Mouse (Mus musculus): ENCODE results near the gene Mfap3.

Mfap3 gene

GRCm38 (mm10) chr11:57518091-57518750 lies at the start of gene Mfap3, which contains the start of gene Fam114a2:
Gene Mfap3, plus strand, starts transcription at chr11:57518664.
Gene Fam114a2, minus strand, starts transcription at chr11:57518617.
- peak; percentile 78 for DNase-seq (ENCODE audit: low read depth, low spot score)

- DNase-seq (ENCODE audit: low read depth, low spot score), result no peak
Measured at GRCm38 (mm10) chr11:57468706-57469105, 49.8 kb upstream of the Mfap3 start.

- DNase-seq (ENCODE audit: low read depth, low spot score), result no peak
Measured at GRCm38 (mm10) chr11:57470056-57470455, 48.4 kb upstream of the Mfap3 start.

- no peak for DNase-seq (ENCODE audit: low read depth, low spot score)
Measured at GRCm38 (mm10) chr11:57470979-57471378, 47.5 kb upstream of the Mfap3 start.

- DNase-seq (ENCODE audit: low read depth, low spot score), result no peak
Measured at GRCm38 (mm10) chr11:57474296-57474941, 44.0 kb upstream of the Mfap3 start.

GRCm38 (mm10) chr11:57475119-57475518 lies 43.3 kb upstream of the Mfap3 start:
- DNase-seq (ENCODE audit: low read depth, low spot score), result no peak

- no peak for DNase-seq (ENCODE audit: low read depth, low spot score)
Measured at GRCm38 (mm10) chr11:57478077-57478476, 40.4 kb upstream of the Mfap3 start.

GRCm38 (mm10) chr11:57488436-57488835 lies 30.0 kb upstream of the Mfap3 start:
- DNase-seq (ENCODE audit: low read depth, low spot score), result no peak

GRCm38 (mm10) chr11:57496462-57497039 lies 21.9 kb upstream of the Mfap3 start:
- peak; percentile 66 for DNase-seq (ENCODE audit: low read depth, low spot score)

GRCm38 (mm10) chr11:57497701-57498100 lies 20.8 kb upstream of the Mfap3 start:
- DNase-seq (ENCODE audit: low read depth, low spot score), result no peak

- no peak for DNase-seq (ENCODE audit: low read depth, low spot score)
Measured at GRCm38 (mm10) chr11:57498215-57498614, 20.2 kb upstream of the Mfap3 start.

- no peak for DNase-seq (ENCODE audit: low read depth, low spot score)
Measured at GRCm38 (mm10) chr11:57503155-57503554, 15.3 kb upstream of the Mfap3 start.

GRCm38 (mm10) chr11:57506899-57507298 lies 11.6 kb upstream of the Mfap3 start:
- no peak for DNase-seq (ENCODE audit: low read depth, low spot score)

- DNase-seq (ENCODE audit: low read depth, low spot score), result no peak
Measured at GRCm38 (mm10) chr11:57515218-57515617, 3.2 kb upstream of the Mfap3 start.

- no peak for DNase-seq (ENCODE audit: low read depth, low spot score)
Measured at GRCm38 (mm10) chr11:57516946-57517441, 1.5 kb upstream of the Mfap3 start.

GRCm38 (mm10) chr11:57518751-57519148 lies 286 bp downstream of the Mfap3 start:
- DNase-seq (ENCODE audit: low read depth, low spot score), result no peak

GRCm38 (mm10) chr11:57519304-57519703 lies 840 bp downstream of the Mfap3 start:
- DNase-seq (ENCODE audit: low read depth, low spot score), result no peak

GRCm38 (mm10) chr11:57521206-57521605 lies 2.7 kb downstream of the Mfap3 start:
- DNase-seq (ENCODE audit: low read depth, low spot score), result no peak

- DNase-seq (ENCODE audit: low read depth, low spot score), result no peak
Measured at GRCm38 (mm10) chr11:57522046-57522445, 3.6 kb downstream of the Mfap3 start.

GRCm38 (mm10) chr11:57523418-57523817 lies 5.0 kb downstream of the Mfap3 start:
- no peak for DNase-seq (ENCODE audit: low read depth, low spot score)

- DNase-seq (ENCODE audit: low read depth, low spot score), result no peak
Measured at GRCm38 (mm10) chr11:57524597-57524996, 6.1 kb downstream of the Mfap3 start.

- no peak for DNase-seq (ENCODE audit: low read depth, low spot score)
Measured at GRCm38 (mm10) chr11:57525900-57526299, 7.4 kb downstream of the Mfap3 start.

- no peak for DNase-seq (ENCODE audit: low read depth, low spot score)
Measured at GRCm38 (mm10) chr11:57527506-57527905, 9.0 kb downstream of the Mfap3 start.

Data from retina, postnatal 7 days (tissue).